Mouse (Mus musculus) neutrophil, adult 5-6 weeks (primary cell): ENCODE results near the gene Lep. TPM values are rescaled to one million over a fixed set of nuclear protein-coding genes. Genes with fewer than 3 reads are reported as not detected.

Experiments
- ATAC-seq: fragments of 151-379, 151-347 bp; 2 replicates; pipeline ENCODE4 v1.8.0; 2017; ENCODE audit warnings: mild to moderate bottlenecking, moderate TSS enrichment; ENCODE audit not compliant: insufficient number of reproducible peaks, poor library complexity, low FRiP score, severe bottlenecking; ENCODE audit errors: extremely low read depth
- total RNA-seq: library from RNA; stranded (forward); fragments of 200-1000 nt; gene quantifications from 2 replicates; pipeline ENCODE4 v1.2.3, GENCODE M21; 2017

The Lep gene
- total RNA-seq, 1 experiment from 2014 or later, result not detected

DNA sequence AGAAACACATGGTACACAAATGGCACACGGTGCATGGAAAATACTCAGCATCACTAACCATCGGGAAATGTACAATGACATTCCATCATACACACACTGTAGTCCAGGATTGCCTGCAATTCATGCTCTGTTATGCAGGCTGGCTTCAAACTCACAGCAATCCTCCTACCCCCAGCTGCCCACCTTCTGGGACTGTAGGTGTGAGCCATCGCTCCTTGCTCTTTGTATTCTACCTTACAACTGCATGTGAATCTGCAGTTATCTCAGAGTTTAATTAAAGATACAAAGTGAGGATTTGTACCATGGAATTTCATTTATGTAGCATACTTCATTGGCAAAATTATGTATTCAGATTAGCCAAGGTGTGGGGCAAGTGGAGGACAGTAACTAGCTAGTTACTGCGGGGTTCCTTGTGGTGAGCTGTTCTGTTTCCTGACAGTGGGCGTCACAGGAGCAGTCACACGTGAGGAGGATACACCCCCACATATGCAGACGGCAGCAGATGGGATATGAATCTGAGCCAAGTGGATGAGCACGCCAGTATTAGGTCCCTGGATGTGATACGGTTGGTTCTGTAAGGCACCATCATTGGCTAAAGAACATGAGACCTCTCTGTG lies 41.3 kb downstream of the Lep start:
- ATAC-seq, result no peak

- no peak for ATAC-seq
Observed at GRCm38 (mm10) chr6:29108376-29108775, 48.4 kb downstream of the Lep start.

GRCm38 (mm10) chr6:29111501-29111900 lies 51.5 kb downstream of the Lep start:
- no peak for ATAC-seq

DNA sequence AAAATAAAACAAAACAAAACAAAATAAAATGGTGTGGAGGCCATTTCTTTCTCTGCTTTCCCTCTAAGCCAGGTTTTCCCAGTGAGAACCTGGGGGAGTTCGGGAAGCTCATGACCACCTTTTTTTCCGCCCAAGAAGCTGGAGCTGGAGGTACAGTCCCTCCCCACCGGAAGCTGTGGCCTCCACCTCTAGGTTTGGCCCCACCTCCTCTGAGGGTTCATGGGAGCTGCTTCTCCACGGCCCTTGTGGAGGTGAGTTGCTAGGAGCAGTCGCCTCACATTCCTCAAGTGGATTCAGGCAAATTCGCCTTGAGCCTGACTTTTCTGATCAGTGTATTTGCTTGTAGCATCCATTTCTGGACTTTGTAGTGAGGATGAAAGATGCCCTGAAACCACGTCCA lies 55.7 kb downstream of the Lep start:
- ATAC-seq, result no peak

GRCm38 (mm10) chr6:29117417-29118104 lies 57.5 kb downstream of the Lep start:
- no peak for ATAC-seq

DNA sequence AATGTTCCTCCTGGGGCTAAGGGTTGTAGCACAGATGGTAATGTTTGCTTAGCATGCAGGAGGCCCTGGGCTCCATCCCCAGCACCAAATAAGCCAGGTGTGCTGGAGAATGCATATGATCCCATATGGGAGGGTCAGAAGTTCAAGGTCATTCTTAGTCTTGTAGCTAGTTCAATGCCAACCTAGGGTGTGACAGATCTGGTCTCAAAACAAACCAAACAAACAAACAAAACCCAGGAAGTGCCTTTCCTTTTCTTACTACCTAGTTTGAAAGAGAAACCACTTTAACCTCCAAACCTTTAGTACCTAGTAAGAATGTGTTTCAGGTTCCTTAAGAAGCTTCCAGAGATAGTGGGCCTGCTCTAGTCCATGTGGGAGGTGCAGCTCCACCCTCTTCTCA lies 58.2 kb downstream of the Lep start:
- ATAC-seq, result no peak

DNA sequence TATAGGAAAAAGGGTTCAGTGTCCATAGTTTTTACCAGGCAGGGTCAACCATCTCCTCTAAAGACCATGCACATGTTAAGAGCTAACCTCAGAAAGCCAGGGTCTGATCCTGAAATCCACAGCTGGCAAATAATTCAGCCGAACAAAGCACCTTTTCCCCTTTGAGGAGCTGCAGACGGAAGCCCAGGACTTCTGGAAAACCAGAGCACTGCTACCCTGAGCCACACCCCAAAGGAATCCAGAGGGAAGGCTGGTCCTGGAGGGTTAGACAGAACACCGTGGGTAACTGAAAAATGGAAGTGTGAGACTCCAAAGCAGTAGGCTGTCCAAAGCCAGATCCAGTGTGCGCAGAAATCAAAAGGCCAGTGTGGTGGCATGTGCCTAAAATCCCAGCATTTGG lies 58.9 kb downstream of the Lep start:
- ATAC-seq, result no peak

GRCm38 (mm10) chr6:29119990-29120389 lies 60.0 kb downstream of the Lep start:
- no peak for ATAC-seq

Other genes with a start within 250 kb of the Lep start
- 0.12 TPM in 1 of 2 replicates, not detected in the other for gene Lrrc4, start 228.5 kb upstream of the Lep start, total RNA-seq
- gene Rbm28, start 104.8 kb downstream of the Lep start, total RNA-seq, result 55.6 and 67.9 TPM in 2 replicates
- gene Prrt4, start 119.4 kb downstream of the Lep start, total RNA-seq, result not detected in 2 replicates
- 17.1 and 18.2 TPM in 2 replicates for gene Impdh1, start 156.1 kb downstream of the Lep start, total RNA-seq
- gene Hilpda, start 212.3 kb downstream of the Lep start, total RNA-seq, result 1.7 and 4.4 TPM in 2 replicates
- gene Fam71f2, start 219.4 kb downstream of the Lep start, total RNA-seq, result 1.4 TPM in 1 of 2 replicates, not detected in the other